Mouse (Mus musculus): ENCODE data around the gene Ankrd50. TPM values are rescaled to one million over a fixed set of nuclear protein-coding genes. Genes with fewer than 3 reads are reported as not detected.

The Ankrd50 gene
- 10 to 100 TPM; 18.6 to 22.7 TPM for total RNA-seq (2021)
- long read RNA-seq, experiment 1, partial matches to known transcripts = 0 of 6 reads
- long read RNA-seq, experiment 1, other reads (novel, unspliced or antisense) = 4 of 6 reads
- long read RNA-seq, experiment 2, full-length matches to known transcripts = 1 of 9 reads
- long read RNA-seq, experiment 2, partial matches to known transcripts = 0 of 9 reads
- long read RNA-seq, experiment 2, other reads (novel, unspliced or antisense) = 8 of 9 reads

GRCm38 (mm10) chr3:38484191-38485106, at the start of gene Ankrd50:
TSS of gene Ankrd50 (minus strand) at chr3:38484844.
- DNase-seq = peak; percentile 99
- intact Hi-C loops (cut with DNase I; ENCODE audit: low total_unique reads) = loop anchor here (10.0 kb wide), 1 partner anchor 230 kb away; no protein-coding TSS in a partner anchor

DNA sequence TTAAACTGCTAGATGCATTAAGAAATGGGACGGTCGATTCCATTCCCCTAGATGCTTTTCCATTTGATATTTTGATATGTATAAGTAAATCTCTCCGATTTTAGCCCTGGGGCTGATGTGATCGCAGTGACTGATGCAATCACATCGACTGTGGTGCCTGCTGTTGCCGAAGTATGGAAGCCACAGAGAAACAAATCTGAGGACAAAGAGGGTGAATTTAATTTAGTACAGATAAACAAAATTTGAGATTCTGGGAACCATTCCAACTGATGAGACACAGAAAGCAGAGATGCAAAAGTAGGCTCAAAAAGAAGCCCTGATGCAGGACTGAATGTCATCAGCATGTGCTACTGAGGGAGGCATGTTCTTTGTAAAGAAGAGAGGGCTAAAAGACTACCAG, 49.6 kb upstream of the Ankrd50 start:
- intact Hi-C loops (cut with DNase I; ENCODE audit: low total_unique reads) = no loop called here
- DNase-seq = no peak

DNA sequence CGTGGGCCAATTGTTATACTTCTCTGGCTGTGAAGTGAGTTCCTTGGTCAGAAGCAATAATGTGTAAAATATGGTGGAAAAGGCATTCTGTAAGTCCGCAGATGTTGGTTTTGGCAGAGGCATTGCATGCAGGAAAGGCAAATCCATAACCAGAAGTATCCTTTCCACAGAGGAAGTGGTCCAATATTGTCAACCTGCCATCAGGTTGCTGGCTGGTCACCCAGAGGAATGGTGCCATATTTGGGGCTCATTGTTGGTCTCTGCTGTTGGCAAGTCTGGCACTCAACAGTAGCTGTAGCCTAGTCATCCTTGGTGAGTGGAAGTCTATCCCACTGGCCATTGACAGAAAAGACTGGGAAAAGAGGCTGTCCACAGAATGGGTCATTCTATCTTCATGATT, 35.8 kb upstream of the Ankrd50 start:
- DNase-seq = no peak
- intact Hi-C loops (cut with DNase I; ENCODE audit: low total_unique reads) = no loop called here

DNA sequence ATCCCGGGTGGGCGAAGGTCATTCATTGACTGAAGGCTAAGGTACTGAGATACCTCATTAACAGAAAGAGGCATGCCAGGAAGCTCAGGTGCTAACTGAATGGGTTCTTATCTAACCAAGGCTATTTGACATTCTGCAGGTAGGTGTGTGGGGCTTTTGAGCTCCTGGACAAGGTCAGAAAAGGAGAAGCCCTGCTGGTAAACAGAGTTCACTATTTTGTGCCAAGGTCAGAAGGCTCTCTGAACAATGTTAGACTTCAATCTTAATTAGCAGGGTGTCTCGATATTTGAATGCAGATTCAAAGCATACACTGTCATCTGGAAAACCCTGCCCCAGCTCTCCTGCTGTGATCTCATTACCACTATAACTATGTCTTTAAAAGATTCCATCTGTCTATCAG, 35.3 kb upstream of the Ankrd50 start:
- intact Hi-C loops (cut with DNase I; ENCODE audit: low total_unique reads) = no loop called here
- DNase-seq = no peak

DNA sequence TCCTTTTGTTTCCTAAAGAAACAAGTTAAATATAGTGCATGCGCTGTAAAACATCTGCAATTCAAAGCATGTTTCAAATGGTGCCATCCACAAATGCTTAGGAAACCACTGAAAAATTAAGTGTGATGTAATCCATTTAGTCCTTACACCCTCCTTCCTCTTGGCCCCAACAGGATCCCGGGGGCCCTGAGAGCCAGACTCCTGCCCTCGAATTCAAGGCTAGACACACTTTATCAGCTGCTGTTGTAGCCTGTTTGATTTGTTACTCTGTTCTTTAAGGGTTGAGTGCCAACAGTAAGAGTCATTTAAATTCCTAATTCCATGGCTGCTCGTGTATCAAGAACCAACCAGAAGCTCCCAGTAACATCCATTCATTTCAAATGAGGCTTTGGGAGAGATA, 19.0 kb upstream of the Ankrd50 start:
- DNase-seq = no peak
- intact Hi-C loops (cut with DNase I; ENCODE audit: low total_unique reads) = no loop called here

GRCm38 (mm10) chr3:38502156-38502555, 17.5 kb upstream of the Ankrd50 start:
- intact Hi-C loops (cut with DNase I; ENCODE audit: low total_unique reads) = no loop called here
- no peak for DNase-seq

DNA sequence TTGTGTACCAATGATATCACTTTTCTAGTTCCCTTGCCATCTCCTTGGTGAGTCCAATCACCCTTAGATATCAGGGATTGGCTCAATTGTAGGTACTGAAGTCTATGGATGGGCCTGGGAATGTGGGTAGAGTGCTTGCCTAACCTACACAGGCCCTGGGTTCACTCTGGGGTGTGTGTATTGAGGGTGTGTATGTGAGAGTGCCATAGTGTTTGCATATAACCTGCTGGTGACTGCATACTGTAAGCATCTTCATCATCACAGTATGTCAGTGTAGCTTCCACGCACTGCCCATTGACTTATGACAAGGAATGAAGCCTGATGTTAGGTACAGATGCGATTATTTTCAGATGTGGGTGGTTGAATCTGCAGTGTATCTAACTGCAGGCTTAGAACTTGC, 17.1 kb upstream of the Ankrd50 start:
- intact Hi-C loops (cut with DNase I; ENCODE audit: low total_unique reads) = no loop called here

GRCm38 (mm10) chr3:38501316-38501715, 16.7 kb upstream of the Ankrd50 start:
- DNase-seq = no peak
- intact Hi-C loops (cut with DNase I; ENCODE audit: low total_unique reads) = no loop called here

More for the DNA sequence above, 17.1 kb upstream of the Ankrd50 start:
- DNase-seq = no peak

- intact Hi-C loops (cut with DNase I; ENCODE audit: low total_unique reads) = no loop called here
These were observed 13.9 kb upstream of the Ankrd50 start for GRCm38 (mm10) chr3:38498561-38498960.

DNA sequence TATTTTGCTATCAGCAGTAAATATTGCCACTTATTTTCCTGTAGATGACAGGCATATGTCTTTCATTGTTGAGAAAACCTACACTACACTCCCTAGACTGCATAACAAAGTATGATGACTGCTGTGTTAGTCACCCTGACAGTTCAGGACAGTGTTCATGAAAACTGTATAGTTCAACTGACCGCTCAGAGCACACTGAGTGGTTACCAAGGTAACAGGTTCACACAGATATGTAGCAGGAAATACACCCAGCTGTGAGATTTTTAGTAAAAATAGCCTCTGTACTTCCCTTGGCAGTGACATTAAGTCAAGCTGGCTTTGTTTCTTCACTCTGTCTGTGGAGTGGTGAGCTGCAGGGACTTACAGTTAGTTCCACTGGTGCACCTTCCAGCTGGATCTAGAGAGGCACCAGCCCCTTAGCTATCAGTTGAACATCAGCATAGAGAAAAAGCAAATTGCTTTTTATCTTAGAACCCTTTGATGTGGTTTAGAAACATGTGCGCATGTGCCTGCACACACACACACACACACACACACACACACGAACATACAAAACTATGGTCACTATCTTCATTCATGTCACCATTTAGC, 12.2 kb upstream of the Ankrd50 start:
- intact Hi-C loops (cut with DNase I; ENCODE audit: low total_unique reads) = no loop called here
- DNase-seq = no peak

More at GRCm38 (mm10) chr3:38498561-38498960, 13.9 kb upstream of the Ankrd50 start:
- DNase-seq = no peak

DNA sequence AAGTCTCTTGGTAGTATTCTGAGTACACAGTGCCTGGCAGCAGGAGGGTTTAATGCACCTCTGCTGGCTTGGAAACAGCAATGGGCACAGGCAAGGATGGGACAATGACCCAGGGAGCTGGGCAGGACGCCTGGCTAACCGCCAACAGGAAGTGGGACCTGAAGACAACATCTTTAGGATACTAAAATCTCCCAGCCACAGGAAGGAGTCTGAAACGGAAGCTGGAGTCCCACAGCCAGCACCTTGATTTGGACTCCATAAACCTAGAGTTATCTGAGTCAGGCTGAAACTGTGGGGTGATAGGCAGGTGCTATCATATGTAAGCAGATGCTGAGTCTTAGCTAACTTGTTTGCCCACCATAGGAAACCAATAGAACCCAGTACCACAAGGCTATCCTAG, 7.1 kb upstream of the Ankrd50 start:
- intact Hi-C loops (cut with DNase I; ENCODE audit: low total_unique reads) = no loop called here
- DNase-seq = no peak

GRCm38 (mm10) chr3:38491236-38491635, 6.6 kb upstream of the Ankrd50 start:
- DNase-seq = no peak
- intact Hi-C loops (cut with DNase I; ENCODE audit: low total_unique reads) = no loop called here

- intact Hi-C loops (cut with DNase I; ENCODE audit: low total_unique reads) = no loop called here
These were observed 6.1 kb upstream of the Ankrd50 start for GRCm38 (mm10) chr3:38490720-38491119.

GRCm38 (mm10) chr3:38485107-38485545, 482 bp upstream of the Ankrd50 start:
- intact Hi-C loops (cut with DNase I; ENCODE audit: low total_unique reads) = loop anchor here (10.0 kb wide), 1 partner anchor 230 kb away; no protein-coding TSS in a partner anchor
- no peak for DNase-seq

More at GRCm38 (mm10) chr3:38490720-38491119, 6.1 kb upstream of the Ankrd50 start:
- no peak for DNase-seq

- DNase-seq = no peak
- intact Hi-C loops (cut with DNase I; ENCODE audit: low total_unique reads) = loop anchor here (10.0 kb wide), 1 partner anchor 229 kb away; no protein-coding TSS in a partner anchor
These were observed 1.1 kb downstream of the Ankrd50 start for GRCm38 (mm10) chr3:38483551-38483950.

GRCm38 (mm10) chr3:38482749-38483148, 1.9 kb downstream of the Ankrd50 start:
- intact Hi-C loops (cut with DNase I; ENCODE audit: low total_unique reads) = loop anchor here (10.0 kb wide), 1 partner anchor 228 kb away; no protein-coding TSS in a partner anchor
- peak; percentile 17 for DNase-seq

- no peak for DNase-seq
- intact Hi-C loops (cut with DNase I; ENCODE audit: low total_unique reads) = loop anchor here (10.0 kb wide), 1 partner anchor 226 kb away; no protein-coding TSS in a partner anchor
These were observed 3.5 kb downstream of the Ankrd50 start for GRCm38 (mm10) chr3:38481106-38481505.

DNA sequence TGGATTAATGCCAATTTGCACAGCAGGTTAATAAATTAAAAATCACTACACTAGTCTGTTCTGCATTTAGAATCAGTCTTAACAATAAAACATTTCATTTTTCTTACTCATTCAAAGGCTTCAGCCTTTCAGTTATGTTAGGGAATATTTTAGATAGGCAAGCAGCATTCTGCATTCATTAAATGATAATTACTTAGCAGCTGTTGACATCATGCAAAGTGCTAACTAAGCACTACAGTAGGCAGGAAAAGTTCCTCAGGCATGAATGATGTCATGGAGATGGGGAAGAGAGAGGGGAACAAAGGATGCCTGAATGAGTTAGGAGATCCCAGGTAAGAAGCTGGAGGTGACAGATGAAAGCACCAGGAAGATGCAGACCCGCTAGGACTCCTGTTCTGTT, 6.7 kb downstream of the Ankrd50 start:
- DNase-seq = no peak
- intact Hi-C loops (cut with DNase I; ENCODE audit: low total_unique reads) = no loop called here

DNA sequence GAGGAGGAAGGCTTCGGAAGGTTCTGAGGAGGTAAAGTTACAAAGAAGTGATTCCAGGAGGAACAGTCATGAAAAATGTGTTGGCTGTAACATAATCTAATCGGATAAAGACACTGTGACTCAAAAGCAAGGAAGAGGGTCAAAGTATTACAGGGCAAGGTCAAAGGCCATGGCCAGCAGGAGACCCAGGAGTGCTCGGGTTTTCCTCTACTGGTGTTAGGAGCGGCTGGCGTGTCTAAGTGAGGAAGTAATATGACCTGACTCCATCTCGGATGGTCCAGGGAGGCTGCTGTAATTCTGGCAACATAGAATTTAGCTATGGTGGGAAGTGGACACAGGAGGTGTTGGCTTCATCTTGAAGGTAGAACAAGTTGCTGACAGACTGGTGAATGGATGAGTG, 9.1 kb downstream of the Ankrd50 start:
- no peak for DNase-seq
- intact Hi-C loops (cut with DNase I; ENCODE audit: low total_unique reads) = no loop called here

DNA sequence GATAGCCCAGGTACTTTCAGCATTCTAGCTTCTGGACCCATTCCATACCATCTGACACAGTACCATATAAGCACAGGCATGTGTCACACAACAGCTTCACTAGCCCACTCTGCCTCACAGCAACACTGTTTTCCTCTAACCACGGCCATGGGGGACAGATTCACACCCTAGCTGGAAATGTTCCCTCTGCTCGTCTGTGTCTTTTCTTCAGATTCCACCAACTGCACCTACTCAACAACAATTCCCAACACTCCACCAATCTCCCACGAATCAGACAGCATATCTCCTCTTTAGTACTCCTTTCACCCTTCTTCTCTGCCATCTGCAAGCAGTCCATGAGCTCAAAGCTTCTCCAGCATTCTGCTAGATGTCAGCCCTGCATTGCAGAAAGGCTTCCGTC, 11.5 kb downstream of the Ankrd50 start:
- no peak for DNase-seq
- intact Hi-C loops (cut with DNase I; ENCODE audit: low total_unique reads) = no loop called here
